Mouse (Mus musculus): ENCODE measurements at regions not wholly inside any gene's neighbourhood (a gene's known extent, or its start where the extent isn't known, plus 50 kb on each side); places are given as distances from the start of the nearest gene placed in this dataset.
"Not testable (repeated sequence)": the region's sequence is repeated elsewhere in the genome, so short reads cannot be mapped to it uniquely, and the experiment has no call there.

DNA sequence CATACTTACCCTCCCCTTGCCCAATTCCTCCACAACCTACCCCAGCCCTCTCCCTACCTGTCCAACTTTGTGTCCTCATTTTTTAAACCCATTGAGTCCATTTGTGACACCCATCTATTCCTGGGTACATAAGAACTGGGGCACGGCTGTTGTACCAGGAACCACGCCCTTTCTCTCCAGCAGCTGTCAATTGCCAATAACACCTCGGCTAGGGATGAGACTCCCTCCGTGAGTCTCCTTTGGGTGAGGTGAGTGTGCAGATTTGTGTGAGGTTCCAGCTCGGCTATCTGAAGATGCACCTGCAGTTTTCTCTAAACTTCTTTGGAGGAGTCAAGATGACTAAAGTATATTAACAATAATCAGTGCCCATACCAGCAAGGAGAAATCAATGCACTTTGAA lies 167.2 kb upstream of the Frmd6 start:
- DNase-seq (ENCODE audit: extremely low spot score, low spot score): no peak

- DNase-seq (ENCODE audit: extremely low spot score, low spot score): no peak
These were observed 164.9 kb upstream of the Frmd6 start for GRCm38 (mm10) chr12:70660388-70660787.

- not testable (repeated sequence) for DNase-seq (ENCODE audit: extremely low spot score, low spot score)
These were observed 157.2 kb upstream of the Frmd6 start for GRCm38 (mm10) chr12:70668158-70668557.

GRCm38 (mm10) chr12:70672115-70672514 lies 153.2 kb upstream of the Frmd6 start:
- no peak for DNase-seq (ENCODE audit: extremely low spot score, low spot score)

DNA sequence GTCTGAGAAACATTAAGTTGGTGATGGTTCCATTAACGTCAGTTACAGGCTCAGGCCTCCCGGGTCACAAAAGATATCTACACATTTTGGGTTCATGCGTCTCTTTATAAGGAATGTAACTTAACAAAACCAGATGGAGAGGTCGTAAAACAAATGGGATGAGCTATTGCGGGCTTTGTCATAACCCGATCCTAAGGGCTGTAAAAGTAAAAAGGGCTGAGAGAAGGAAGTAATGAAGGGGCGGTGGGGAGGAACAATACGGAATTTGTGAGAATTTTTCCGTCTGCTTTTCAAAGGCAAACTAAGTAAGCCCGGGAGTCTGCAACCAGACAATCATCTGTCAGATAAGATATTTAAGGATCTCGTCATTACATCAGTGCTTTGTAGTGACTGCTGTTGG lies 152.1 kb upstream of the Frmd6 start:
- no peak for DNase-seq (ENCODE audit: extremely low spot score, low spot score)

DNA sequence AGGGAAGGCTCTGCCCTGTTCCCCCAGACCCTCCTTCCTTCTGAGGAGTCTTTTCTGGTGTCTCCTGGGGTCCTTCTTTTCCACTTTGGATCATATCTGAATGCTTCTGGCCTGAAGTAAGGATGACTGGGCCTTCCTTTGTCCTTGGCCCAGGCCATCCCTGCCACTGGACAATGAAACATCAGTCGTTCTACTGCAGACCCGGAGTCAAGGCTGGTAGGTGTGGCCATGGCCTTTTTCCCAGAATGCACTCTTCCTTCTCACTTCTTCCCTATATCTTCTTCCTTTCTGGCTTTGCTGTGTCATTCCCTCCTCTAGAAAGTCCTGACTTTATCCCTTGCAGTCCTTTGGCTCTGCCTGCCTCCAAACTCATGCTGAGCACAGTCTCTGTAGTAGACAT lies 151.2 kb upstream of the Frmd6 start:
- no peak for DNase-seq (ENCODE audit: extremely low spot score, low spot score)

DNA sequence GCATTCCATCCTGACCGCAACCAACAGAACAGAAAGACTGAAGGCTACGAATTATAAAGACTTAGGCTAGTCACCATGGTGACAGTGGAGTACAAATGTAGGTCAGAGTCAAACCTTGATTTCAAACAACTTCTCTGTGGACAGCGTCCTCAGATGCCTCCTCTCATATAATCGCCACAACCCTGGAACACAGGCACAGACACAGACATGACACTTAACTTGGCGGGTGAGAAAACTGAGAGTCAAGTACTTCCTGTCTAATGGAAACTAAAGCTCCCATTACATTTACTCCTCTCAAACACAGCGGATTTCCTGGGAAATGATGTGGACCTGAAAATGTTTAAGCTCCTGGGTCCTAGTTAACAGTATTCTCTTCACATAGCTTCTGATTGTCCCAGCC lies 149.5 kb upstream of the Frmd6 start:
- DNase-seq (ENCODE audit: extremely low spot score, low spot score): no peak

DNA sequence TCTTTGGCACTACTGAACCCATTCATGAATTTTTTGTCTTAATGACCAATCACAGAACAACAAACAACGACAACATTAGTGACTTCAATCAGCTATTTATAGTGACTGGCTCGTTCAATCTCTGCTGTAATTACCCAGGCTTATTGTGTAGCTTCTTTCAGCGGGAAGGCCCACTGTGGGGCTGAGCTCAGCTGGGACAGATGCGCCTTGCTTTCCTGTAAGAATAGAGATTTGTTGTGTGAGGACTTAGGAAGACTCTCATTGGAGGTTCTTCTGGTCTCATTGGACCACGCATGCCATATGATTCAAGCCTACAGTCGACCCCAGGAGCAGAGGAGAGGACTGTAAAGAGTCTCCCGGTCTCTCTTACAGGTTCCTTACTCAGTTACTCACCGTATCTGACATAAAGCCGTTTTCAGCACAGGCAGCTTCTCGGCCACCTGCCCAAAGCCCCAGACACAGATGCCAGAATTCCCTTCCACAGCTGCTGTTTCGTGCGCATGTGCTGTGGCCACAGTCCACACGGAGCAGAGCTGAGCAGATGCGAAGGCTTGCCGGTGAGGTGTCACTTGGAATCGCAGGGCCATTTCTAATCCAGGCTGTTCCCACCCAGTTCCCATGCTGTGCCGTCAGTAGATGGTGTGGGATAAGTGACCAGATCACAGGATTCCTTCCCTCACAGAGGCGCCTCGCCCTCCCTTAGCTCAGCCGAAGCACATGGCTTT lies 145.5 kb upstream of the Frmd6 start:
- no peak for DNase-seq (ENCODE audit: extremely low spot score, low spot score)

GRCm38 (mm10) chr12:70681407-70681990 lies 143.8 kb upstream of the Frmd6 start:
- DNase-seq (ENCODE audit: extremely low spot score, low spot score): no peak

GRCm38 (mm10) chr12:70684354-70684753 lies 141.0 kb upstream of the Frmd6 start:
- DNase-seq (ENCODE audit: extremely low spot score, low spot score): no peak

DNA sequence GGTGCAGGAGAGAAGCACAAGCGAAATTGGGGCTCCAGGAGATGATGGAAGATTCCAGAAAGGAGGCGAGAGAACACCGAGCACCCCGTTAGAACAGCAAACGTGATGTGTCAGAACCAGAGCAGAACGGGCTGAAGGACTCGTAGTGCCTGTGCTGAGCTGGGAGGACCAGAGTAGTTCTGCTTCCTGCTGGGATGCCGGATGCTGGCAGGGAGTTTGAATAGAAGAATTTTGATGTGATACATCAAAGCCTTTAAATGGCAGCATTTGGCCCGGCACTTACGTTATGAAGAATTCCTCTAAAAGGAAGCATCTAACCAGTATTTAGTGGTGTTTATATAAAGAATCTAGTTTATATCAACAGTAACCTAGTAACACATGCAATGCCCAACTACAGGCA lies 139.9 kb upstream of the Frmd6 start:
- no peak for DNase-seq (ENCODE audit: extremely low spot score, low spot score)

DNA sequence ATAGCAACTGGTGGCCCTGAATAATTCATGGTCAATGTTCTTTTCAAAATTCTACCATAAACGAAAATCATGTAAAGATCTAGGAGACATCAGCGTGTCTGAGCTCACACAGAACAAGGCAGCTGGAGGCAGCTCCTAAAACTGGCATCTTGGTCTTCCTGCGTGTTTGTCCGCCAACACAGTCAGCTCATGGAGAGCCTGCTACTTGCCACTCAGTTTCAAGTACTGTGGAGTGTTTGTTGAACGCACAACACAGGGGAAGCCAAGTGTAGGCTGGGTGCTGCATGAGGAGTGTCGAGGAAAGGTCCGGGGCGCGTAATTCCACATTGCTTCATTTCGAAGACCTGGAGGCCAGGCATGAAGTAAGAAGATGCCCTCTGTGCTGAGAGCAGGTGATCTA lies 139.0 kb upstream of the Frmd6 start:
- DNase-seq (ENCODE audit: extremely low spot score, low spot score): no peak

GRCm38 (mm10) chr12:70686971-70687370 lies 138.3 kb upstream of the Frmd6 start:
- no peak for DNase-seq (ENCODE audit: extremely low spot score, low spot score)

DNA sequence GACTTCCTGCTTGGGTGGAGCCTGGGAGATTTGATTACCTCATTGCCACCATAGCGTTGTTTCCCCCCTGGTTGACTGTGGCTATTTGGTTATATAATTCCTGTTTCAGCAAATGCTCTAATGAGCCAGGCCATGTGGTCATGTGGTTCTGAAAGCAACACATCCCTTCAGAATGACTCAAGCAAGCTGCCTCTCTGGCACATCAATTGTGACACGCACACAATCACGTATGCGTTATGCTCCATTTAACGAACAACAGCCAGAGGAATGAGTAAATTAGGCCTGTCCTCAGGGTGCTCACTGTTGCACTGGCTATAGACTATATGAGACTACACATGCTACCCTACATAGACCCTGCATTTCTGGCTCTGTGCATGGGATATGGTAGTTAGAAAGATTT lies 130.2 kb upstream of the Frmd6 start:
- no peak for DNase-seq (ENCODE audit: extremely low spot score, low spot score)

GRCm38 (mm10) chr12:70696256-70696655 lies 129.1 kb upstream of the Frmd6 start:
- DNase-seq (ENCODE audit: extremely low spot score, low spot score): no peak

GRCm38 (mm10) chr12:70698466-70698865 lies 126.8 kb upstream of the Frmd6 start:
- DNase-seq (ENCODE audit: extremely low spot score, low spot score): no peak

- DNase-seq (ENCODE audit: extremely low spot score, low spot score): no peak
These were observed 122.8 kb upstream of the Frmd6 start for GRCm38 (mm10) chr12:70702473-70702872.

DNA sequence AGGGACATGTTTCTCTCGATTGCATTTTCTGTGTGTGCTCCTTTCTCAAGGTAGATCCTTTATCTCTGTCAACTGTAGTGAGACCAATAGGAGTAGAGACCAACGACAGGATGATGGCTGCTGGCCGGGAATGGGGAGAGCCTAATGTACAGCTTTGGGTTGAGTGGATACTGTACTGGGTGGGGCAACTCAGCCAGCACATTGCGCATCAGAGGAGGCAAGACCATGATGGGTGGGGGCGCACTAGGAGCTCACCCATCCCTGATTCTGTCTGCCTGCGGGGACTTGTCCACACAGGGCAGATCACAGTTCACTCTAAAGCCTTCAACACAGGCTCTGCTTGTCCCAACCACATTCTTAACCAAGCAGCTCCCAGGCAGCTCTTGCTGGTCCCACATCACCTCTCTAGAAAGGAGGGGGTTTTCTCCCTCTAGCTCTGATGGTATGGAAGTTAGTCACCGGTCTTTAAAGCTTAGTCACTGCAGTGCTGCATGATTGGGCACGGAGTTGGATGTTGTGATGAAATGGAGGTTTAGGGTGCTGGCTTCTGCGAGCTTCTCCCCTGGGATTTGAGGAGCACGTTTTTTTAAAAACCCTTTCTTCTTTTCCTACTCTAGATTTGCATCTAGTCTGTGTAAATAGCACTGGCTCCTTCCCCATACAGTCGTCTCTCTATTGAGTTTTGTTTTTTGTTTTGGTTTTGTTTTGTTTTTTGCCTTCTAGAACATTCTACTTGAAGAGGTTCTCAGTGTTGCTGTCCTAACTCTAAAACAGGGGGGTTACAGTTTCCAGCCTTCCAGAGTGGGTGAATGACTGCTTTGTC lies 118.3 kb upstream of the Frmd6 start:
- DNase-seq (ENCODE audit: extremely low spot score, low spot score): no peak

- no peak for DNase-seq (ENCODE audit: extremely low spot score, low spot score)
These were observed 117.6 kb upstream of the Frmd6 start for GRCm38 (mm10) chr12:70707629-70708289.

DNA sequence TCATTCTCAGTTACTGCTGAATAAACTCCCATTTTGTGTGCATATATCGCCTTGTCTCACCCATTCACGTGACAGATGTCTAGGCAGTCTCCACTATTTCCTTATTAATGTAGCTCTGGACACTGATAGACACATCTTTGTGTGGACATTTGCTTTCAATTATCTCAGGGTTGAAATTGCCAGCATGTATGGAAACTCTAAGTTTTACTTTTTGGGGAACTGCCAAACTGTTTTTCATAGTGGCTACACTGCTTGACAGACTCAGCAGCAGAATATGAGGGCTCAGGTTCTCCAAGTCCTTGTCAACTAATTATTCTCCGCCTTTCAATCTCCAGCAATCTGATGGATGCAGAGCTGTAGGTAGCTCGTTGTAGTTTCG lies 117.0 kb upstream of the Frmd6 start:
- DNase-seq (ENCODE audit: extremely low spot score, low spot score): no peak

DNA sequence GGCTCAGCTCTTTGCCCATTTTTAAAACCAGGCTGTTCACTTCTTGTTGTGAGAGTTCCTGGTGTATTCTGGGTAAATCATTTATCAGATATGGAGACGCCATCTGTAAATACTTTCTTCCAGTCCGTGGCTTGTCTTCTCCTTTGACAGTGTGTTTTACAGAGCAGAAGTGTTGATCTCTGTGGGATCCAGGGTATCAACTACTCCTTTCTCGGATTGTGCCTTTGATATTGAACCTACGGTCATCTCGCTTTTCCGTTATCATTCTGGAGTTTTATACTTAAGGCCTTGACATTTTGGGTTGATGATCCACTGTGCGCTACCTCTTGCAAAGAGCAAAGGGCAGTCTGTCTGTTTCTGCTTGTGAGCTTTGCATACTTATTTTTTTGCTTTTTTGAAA lies 115.0 kb upstream of the Frmd6 start:
- no peak for DNase-seq (ENCODE audit: extremely low spot score, low spot score)

GRCm38 (mm10) chr12:70711030-70711429 lies 114.3 kb upstream of the Frmd6 start:
- DNase-seq (ENCODE audit: extremely low spot score, low spot score): no peak

All from neural tube, embryonic 10.5 days (tissue).